ENCODE assay signal across 8 mouse cellular contexts in genomic region chr2:30709386-30709884, GRCm38 (mm10).
DNase-seq lines count a peak whose midpoint lies in the region; ATAC-seq lines count a peak whose summit lies in the region.

No protein-coding gene starts in this region.

- H3K4me1 ChIP-seq in brown adipose tissue, adult 24 weeks (ENCODE audit: control insufficient read depth, insufficient read depth, insufficient read length, low read length), result peaks cover 23% of the 10 kb centered on the region
- H3K4me1 ChIP-seq in hindbrain, embryonic 11.5 days (replicated peaks; ENCODE audit: control insufficient read depth, insufficient read depth, low read length), result peaks cover 39% of the 10 kb centered on the region
- peaks cover 36% of the 10 kb centered on the region for H3K4me1 ChIP-seq in liver, embryonic 11.5 days (replicated peaks; ENCODE audit: control insufficient read depth, insufficient read depth, low read length)

- ATAC-seq in hindbrain, embryonic 11.5 days (ENCODE audit: low FRiP score), result no peak
- ATAC-seq in liver, embryonic 11.5 days (replicated peaks; ENCODE audit: low FRiP score), result no peak

- no peak overlapping the region for H3K4me3 ChIP-seq in brown adipose tissue, adult 24 weeks (ENCODE audit: insufficient read depth, low read depth, low read length)
- no peak overlapping the region for H3K4me3 ChIP-seq in hindbrain, embryonic 11.5 days (ENCODE audit: low read depth, low read length)
- no peak overlapping the region for H3K4me3 ChIP-seq in liver, embryonic 11.5 days (ENCODE audit: low read depth, low read length)

- peak; percentile 59 for DNase-seq in embryo, embryonic 11 days
- DNase-seq in embryo, embryonic 9.5 days (ENCODE audit: extremely low spot score), result no peak
- DNase-seq in hindbrain, embryonic 11.5 days (ENCODE audit: low spot score), result no peak
- DNase-seq in liver, embryonic 11.5 days (ENCODE audit: low spot score), result no peak
- DNase-seq in yolk sac, embryonic 10.5 days (ENCODE audit: low spot score), result peak; percentile 50
- DNase-seq in urinary bladder, postnatal 10 days (ENCODE audit: low spot score), result no peak
- DNase-seq in retina, embryonic 14.5 days (ENCODE audit: low spot score), result no peak

- H3K9me3 ChIP-seq in hindbrain, embryonic 11.5 days (ENCODE audit: control insufficient read depth, low read length), result no peaks in the 10 kb centered on the region
- H3K9me3 ChIP-seq in liver, embryonic 11.5 days (ENCODE audit: control insufficient read depth, low read length), result no peaks in the 10 kb centered on the region

- WGBS in hindbrain, embryonic 11.5 days, result 61% methylated on average over 3 of the region's 3 CpGs
- 72% methylated on average over 3 of the region's 3 CpGs for WGBS in liver, embryonic 11.5 days

- no peak overlapping the region for H3K9ac ChIP-seq in hindbrain, embryonic 11.5 days (ENCODE audit: low read depth, low read length)
- H3K9ac ChIP-seq in liver, embryonic 11.5 days (ENCODE audit: low read depth, low read length), result no peak overlapping the region

- H3K36me3 ChIP-seq in hindbrain, embryonic 11.5 days (ENCODE audit: control insufficient read depth, insufficient read depth, low read length), result no peaks in the 10 kb centered on the region
- no peaks in the 10 kb centered on the region for H3K36me3 ChIP-seq in liver, embryonic 11.5 days (ENCODE audit: control insufficient read depth, insufficient read depth, low read length)

- peak overlapping the region; percentile 86; the same call in 1 of the 2 replicates for H3K27ac ChIP-seq in brown adipose tissue, adult 24 weeks (replicated peaks; ENCODE audit: low read depth, low read length)
- peak overlapping the region; percentile 97 for H3K27ac ChIP-seq in hindbrain, embryonic 11.5 days (ENCODE audit: low read depth, low read length)
- peak overlapping the region; percentile 98 for H3K27ac ChIP-seq in liver, embryonic 11.5 days (ENCODE audit: low read depth, low read length)

- no peak overlapping the region for H3K4me2 ChIP-seq in hindbrain, embryonic 11.5 days (replicated peaks; ENCODE audit: low read depth, low read length)
- no peak overlapping the region for H3K4me2 ChIP-seq in liver, embryonic 11.5 days

- no peaks in the 10 kb centered on the region for H3K27me3 ChIP-seq in hindbrain, embryonic 11.5 days (ENCODE audit: control insufficient read depth, insufficient read depth, low read length)
- peaks cover 41% of the 10 kb centered on the region for H3K27me3 ChIP-seq in liver, embryonic 11.5 days (replicated peaks; ENCODE audit: control insufficient read depth, insufficient read depth, low read length)

Comparison
In these comparisons a context has a peak if more than half of its experiments do, and no peak if none do; other contexts are left out.
1. DNase-seq: peak in embryo, embryonic 11 days (single experiment) and yolk sac, embryonic 10.5 days (single experiment); none in embryo, embryonic 9.5 days (single experiment), hindbrain, embryonic 11.5 days (single experiment), liver, embryonic 11.5 days (single experiment), urinary bladder, postnatal 10 days (single experiment) and retina, embryonic 14.5 days (single experiment).
2. Peak in every context shown above with its lines, with median percentiles within 50 percentile points of each other: H3K27ac ChIP-seq.